Mouse (Mus musculus): ENCODE results near the gene Hoxc12.

- TF ChIP-seq CTCF (conservative IDR thresholded peaks at IDR 0.05; ENCODE audit: low read length) (no peak), NANOG (IDR thresholded peaks at IDR 0.05; ENCODE audit: borderline replicate concordance, low read length) (no peak), POU5F1 (IDR thresholded peaks at IDR 0.05; ENCODE audit: borderline replicate concordance, low read length) (no peak)
Observed at GRCm38 (mm10) chr15:102919336-102920180, 17.0 kb upstream of the Hoxc12 start.
